Mouse (Mus musculus) gastrocnemius, postnatal 10 days (tissue): ENCODE data around the gene Lrcol1. TPM values are rescaled to one million over a fixed set of nuclear protein-coding genes. Genes with fewer than 3 reads are reported as not detected.

Experiments
- DNase-seq: peaks from one replicate; pipeline ENCODE4 v3.0.0; 2021; ENCODE audit warnings: mixed read lengths
- long read RNA-seq, 2 experiments: library from polyadenylated mRNA; stranded (forward); transcript quantifications; one replicate each; pipeline ENCODE4 v2.0.0; 2021
- total RNA-seq, 2 experiments: library from RNA; stranded (reverse); gene quantifications; 2 replicates each; pipeline ENCODE4 v1.2.3; 2021

Lrcol1 gene
- total RNA-seq = not detected
- long read RNA-seq, experiment 1 = 0 reads
- long read RNA-seq, experiment 2 = 0 reads

DNA sequence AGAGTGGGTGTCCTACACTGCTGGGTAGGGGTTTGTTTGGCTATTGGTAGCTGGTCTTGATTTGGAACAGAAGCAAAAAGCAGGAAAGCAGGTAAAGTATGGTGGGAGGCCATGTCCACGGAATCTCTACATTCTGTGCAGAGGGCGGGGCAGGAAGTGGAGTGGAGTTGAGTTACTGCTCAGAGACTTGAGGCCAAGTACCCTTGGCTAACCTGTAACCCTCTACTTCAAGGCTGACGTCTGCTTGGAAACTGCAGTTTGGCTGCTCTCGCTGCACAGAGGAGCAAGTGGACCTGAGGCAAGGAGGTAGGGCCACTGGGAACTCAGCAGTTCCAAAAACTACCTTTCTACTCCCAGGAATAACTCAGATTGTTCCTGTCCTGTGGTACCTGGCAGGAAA, at the start of gene Lrcol1:
Gene Lrcol1, plus strand, starts transcription at position 207 of the 400 bp plus-strand sequence.
- DNase-seq = no peak

DNA sequence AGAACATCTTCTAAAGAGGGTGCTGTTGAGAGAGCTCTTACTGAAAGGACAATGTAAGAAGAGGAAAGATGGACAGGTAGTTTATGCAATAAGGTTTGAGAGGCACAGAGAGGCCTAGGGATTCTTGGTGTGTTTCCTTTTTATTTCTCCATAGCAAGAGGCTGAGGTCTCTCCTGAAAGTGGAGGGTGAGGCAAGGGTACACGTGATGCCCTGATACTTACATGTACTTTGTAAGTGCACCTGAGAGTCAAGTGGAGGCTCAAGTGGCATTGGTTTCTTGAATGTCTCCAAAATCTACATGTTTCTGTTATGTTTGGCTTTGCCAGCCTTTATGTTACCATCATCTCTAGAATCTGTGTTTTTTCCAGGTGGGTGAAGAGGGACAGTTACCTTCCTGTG, 47.9 kb upstream of the Lrcol1 start:
- no peak for DNase-seq

DNA sequence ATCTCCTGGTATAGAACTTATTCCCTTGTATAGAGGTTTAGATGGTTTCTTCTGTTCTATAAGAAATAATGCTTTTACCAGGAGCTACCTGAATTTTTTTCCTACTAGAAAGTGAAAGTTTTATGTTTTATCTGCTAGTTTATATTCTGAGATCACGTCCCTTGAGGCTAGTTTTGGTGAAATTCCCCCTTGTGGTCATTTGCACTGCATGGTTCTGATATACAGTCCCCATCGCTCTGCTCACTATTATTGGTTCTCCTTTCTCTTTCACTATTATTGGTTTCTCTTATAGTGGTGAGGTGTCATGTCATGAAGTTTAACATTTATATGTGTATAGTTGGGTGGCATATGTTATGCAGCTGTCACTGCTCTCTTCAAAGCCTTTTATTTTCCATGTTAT, 43.9 kb upstream of the Lrcol1 start:
- no peak for DNase-seq

DNA sequence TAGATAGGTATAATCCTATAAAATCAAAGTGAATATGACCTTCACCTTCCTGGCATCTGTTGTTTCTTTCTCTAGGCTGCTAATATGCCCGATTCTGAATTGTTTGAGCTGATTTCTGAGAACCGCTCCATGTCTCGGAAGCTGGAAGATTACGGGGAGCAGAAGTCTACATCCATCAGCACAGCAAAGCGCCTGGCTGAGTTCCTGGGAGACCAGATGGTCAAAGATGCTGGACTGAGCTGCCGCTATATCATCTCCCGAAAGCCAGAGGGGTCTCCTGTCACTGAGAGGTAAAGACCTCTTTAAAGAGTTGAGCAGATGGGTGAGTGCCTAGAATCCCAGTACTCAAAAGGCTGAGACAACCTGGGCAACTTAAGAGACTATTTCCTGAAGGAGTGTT, 35.7 kb upstream of the Lrcol1 start:
- no peak for DNase-seq

DNA sequence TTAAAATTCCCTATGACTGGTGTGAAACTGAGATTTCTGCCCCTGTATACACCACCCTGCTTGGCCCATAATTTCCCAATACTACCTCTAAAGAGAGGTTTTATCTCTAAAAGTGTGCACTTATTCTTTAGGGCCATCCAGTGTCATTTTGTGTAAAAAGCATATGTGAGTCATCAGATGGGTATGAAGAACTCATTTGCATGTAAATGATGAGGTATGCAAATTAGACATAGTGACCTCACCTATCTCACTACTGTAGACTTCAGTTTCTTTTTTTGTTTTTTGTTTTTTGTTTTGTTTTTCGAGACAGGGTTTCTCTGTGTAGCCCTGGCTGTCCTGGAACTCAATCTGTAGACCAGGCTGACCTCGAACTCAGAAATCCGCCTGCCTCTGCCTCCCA, 31.4 kb upstream of the Lrcol1 start:
- DNase-seq = no peak

DNA sequence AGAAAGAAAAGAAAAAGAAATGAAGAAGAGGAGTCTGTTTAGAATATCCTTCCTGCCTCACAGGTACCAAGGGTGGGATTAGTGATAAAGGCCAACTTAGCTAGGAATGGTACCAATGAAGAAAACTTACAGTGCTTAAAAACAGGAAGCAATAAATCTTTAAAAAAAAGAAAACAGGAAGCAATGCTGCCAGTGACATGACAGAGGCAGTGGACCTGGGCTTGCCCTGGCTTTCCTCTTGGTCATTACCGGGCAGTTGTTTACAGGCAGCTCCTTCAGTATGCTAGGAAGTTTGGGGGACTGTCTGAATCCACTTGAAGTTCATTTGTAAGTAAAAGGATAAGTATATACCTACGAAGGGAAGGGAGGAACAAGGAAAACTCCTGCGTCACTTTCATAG, 14.0 kb upstream of the Lrcol1 start:
- DNase-seq = no peak

DNA sequence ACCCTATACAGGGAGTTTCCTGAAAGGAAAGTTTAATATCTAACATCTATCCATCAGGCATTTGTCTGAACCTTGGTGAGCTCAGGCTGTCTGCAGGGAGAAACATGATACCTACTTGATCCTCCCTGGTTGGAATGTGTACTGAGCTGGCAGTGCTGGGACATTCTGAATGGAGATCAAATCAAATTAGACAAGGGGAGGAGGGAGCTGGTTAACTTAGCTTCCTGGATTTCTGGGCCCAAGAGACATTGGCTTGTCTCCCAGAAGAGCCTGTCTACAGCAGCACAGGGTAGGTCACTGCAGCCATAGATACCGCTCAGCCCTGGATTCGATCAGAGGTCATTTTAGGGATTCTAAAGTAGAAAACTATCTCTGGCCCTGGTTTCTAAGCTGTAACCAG, 5.7 kb upstream of the Lrcol1 start:
- DNase-seq = no peak

DNA sequence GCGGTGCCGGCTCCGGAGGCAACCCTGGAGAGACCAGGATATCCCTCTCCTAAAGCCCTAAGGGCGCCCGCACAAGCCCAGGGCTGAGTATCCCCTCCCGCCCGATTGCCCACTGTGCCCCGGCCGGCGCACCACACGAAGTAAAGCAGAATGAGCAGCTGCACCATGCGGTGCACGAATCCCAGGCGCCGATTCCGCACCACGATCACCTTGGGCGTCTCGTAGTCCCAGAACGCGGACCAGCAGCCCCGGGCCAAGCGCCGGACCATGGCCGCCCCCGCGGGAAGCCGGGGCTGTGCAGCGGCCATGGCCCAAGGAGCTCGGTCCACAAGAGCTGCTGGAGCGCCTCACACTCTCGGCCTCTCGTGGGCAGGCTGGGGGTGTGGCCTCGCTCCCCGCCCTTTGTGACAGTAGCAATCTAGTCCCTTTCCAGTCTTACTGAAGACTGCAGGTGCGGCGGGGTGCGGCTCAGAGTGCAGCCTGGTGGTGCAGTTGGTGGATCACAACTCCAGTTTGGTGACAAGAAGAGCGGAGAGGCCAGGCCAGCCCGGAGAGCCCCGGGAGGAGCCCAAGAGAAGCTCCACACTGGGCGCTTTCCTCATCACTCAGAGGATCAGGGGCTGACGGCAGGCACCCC, 1.8 kb upstream of the Lrcol1 start, which contains the start of gene P2rx2:
Gene P2rx2, minus strand, starts transcription at position 565 of the 637 bp plus-strand sequence.
- peak; percentile 40 for DNase-seq

DNA sequence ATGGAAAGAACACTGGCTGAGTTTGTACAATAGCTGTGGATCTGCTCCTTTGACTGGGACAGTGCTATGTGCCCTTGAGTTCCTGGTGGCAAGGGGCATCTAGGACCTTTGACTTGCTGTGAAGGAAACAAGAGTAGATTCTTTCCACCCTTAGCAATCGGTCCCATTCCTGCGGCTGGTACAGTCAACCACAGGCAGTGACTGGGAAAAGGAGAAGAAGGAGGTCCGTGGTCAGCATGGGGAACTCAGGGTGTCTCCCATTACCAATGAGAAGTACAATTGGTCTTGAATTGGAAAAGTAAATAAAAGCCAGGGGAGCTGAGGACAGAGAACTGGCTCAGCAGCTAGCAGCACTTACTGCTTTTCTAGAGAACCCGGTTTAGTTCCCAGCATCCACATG, 1.0 kb downstream of the Lrcol1 start:
- DNase-seq = no peak

DNA sequence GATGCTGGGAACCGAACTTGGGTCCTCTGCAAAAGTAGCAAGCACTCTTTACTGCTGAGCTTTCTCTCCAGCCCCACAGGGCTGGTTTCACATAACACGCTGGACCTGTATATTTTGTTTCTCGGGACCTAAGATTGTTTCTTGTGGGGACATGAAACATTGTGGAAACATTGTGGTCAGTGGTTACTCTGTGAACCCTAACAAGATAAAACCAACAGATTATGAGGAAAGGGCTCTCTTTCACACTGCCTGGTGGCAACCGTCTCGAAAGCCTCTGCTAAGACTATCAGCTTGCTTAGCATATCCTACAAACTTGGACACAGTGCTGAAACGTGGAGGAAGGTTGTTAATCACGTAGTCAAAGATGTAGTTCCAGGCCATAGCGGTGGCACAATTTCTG, 2.5 kb downstream of the Lrcol1 start:
- DNase-seq = no peak

DNA sequence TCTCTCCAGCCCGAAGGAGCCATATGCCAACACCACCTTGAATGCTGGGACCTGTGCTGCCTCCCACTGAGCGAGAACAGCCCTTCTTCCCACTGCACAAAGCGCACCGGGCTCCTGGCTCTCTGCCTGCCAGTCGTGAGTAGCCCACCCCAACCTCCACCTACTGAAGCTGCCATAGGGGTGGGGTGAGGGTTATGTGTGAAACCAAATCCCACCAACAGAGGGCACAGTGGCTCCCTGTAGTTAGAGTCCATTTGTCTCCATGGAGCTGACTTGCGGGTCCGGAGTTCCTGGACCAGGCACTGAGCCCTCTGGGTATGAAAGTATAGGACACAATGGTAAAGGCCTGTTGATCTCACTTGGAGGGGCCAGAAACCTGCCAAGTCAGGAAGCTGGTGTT, 10.2 kb downstream of the Lrcol1 start:
- peak; percentile 38 for DNase-seq

DNA sequence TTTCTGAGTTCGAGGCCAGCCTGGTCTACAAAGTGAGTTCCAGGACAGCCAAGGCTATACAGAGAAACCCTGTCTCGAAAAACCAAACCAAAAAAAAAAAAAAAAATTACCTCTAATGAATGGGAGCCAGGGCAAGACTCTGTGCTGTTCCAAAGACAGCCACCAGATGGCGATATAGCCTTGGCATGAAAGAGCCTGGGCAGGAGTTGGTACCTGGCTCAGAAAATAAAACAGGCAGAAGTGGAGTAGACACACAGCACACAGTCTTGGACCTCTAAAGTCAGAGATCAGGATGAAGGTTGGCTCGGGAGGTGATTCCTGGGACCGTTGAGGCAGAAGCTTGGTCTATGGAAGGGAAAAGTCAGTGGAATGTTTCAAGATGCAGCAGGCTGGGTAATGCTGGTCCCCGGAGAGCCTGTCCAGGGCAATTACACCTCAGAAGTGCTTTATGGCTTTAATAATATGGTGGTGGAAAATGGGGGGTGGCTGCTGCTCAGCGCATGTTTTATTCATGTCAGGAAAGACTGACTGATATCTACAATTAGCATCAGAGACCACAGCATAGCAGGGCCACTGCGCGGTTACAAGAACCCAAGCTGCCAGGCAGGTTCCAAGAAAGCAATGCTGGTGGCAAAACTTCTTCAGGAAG, 13.1 kb downstream of the Lrcol1 start:
- peak; percentile 84 for DNase-seq

DNA sequence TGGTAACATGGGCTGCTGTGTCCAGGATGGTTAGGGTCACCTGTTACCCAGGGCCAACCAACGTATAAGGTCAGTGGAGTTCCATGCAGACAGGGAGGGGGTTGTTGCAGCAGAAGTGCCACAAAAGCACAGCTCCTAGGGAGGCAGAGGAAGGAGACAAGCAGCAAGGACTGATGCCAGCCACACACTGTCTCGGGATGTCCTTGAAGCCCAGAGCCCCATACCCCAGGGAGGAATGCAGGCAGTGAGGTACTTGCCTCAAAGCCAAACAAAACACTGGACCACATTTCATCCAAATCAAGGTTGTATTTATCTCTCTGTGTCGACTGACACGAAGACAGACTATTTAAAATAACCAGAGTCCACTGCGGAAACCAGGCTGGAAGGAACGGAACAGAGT, 16.9 kb downstream of the Lrcol1 start:
- no peak for DNase-seq

DNA sequence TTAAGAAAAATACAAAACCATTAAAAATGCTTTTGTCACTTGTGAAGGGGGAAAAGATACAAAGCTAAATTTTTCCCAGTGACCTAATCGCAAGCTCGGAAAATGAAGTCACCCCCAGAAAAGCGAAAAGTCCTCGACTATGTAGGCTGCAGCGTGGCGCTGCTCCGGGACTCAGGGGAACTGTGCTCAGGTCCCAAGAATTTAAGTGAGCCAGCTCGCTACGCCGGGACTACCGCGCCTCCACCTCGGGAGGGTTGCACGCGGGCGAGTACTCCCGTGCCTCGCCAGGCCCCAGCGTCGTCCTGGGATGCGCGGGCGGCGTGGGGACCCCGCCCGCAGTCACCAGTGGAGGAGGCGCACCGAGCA, 18.3 kb downstream of the Lrcol1 start:
- no peak for DNase-seq

DNA sequence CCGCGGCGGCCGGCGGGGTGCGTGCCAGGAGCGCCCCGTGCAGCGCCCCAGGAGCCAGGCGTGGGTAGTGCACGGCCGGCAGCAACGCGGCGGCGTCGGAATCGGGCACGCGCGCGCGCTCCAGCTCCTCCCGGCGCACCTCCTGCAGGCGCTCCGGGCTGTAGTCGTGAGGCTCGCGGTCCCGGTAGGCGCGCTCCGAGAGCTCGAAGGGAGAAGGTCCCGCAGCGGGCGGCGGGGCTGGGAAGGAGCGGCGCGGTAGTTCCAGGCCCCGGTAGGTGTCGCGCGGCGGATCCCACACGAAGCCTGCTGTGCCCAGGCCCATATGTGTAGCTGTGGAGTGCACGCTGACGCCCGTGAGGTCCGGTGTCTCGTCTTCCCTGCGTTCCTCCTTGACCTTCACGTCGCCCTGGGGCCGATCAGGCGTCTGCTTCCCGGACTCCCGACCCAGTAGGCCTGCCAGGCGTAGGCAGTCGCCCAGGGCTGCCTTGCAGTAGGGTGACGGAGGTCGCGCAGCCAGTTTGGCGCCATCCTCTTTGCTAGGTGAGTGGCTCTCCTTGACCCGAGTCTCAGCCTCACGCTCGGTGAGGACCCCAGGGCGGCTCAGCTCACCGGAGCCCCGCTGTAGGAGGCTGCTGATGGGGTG, 18.8 kb downstream of the Lrcol1 start:
- DNase-seq = peak; percentile 89

DNA sequence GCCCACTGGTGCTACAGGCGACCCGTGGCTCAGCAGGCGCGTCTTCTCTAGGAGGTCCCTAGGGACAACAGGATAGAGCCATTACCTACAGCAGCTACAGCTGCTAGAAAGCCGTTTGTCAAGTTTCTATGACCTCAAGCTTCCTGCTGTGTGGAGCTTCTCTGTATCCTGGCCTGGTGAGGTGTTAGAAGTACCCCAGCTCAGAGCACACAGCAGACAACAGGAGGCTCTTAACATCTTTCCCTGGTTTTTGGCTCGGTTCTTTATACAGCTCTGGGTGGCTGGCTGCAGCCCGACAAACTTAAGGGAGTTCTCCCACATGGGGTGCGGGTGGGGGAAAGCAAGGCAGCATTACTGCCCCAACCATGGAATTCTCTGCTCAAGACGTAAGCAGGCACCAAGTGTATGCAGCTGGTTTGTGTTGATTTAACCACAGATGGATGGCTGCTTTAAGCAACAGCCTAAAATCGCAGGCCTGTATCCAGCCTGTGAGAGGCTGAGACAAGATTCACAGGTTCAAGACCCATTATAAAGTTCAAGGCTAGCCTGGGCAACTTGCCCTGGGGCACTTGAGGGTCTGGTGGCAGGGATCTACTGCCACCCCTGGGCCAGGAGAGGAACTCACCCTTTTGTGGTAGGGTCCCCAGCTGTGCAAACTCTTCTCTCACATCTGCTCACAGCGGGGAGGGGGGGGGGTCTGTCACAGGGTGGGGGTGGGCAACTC, 19.5 kb downstream of the Lrcol1 start:
- DNase-seq = no peak

DNA sequence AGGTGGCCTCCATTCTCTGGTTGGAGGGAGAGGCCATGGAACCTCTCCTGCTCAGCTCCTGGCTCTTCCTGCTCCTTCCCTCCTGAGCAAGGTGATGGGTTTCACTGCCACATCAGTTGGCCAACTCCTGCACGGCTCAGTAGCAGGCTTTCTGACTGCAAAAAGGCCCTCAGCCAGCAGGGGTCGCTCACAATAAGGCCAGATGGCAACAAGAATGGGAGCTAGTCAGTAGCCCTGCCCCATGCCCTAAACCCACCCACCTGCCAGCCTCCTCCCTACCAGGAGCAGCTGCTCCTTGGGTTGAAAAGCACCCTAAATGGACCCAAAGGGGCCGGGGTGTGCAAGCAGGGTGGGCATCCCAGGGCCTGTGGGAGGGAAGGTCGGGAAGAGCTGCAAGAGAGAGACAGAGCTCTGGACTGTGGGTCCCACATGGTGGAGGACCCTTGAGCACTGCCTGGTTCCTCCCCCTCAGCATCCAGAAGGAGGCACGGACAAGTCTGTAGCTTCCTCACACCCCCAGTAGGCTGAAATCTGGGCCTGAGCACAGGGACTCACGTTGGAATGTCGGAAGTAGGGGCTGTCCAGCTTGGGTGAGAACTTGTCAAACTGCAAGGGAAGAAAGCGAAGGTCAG, 32.4 kb downstream of the Lrcol1 start:
- DNase-seq = peak; percentile 79

DNA sequence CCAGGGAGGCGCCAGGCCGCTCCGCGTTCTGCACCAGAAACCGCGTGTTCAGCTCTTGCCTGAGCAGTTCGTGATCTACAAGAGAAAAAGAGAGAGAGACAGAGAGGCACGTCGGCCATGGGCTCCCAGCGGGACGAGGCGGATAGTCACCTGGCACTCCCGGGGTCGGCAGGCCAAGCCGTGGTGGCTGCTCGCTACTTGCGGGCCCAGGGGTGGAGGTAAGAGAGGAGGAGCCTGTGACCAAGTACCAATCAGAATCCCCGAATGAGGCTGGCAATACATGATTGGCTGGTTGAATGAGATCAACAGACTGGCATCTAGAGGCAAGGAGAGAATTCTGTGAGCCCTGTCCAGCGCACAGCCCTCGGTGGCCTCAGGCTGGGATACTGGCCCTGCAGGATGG, 33.7 kb downstream of the Lrcol1 start:
- no peak for DNase-seq

DNA sequence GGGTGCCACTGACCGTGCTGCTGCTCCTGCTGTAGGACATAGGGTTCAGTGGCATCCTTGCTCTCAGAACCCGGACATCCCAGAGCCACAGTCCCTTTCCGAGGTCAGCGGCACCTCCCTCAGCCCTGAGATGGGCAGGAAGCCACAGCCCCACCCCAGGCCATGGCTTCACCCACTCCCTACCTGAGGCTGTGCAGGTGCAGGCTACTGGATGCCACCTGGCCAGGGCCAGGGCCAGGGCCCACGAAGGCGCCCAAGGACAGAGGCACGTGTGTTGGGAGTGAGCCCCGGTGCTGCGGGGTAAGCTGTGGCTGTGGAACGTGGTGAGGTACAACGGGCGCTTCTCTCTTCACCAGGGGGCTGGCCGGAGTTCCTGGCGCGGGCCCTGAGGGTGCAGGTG, 34.6 kb downstream of the Lrcol1 start:
- no peak for DNase-seq

DNA sequence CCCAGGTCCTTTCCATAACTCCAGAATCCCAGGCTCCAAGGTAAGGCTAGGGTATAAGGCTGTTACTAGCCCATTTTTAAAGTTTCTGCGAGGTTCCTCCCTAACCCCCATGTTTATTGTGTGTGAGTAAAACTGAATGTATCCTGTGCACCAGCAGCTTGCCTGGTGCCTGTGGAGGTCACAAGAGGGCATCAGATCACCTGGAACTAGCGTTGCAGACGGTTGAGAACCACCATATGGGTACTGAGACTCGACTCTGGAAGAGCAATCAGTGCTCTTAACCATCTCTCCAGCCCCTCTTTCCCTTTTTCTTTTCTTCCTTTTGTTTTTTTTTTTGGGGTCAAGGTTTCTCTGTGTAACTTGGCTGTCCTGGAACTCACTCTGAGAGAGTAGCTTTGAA, 35.3 kb downstream of the Lrcol1 start:
- DNase-seq = no peak

DNA sequence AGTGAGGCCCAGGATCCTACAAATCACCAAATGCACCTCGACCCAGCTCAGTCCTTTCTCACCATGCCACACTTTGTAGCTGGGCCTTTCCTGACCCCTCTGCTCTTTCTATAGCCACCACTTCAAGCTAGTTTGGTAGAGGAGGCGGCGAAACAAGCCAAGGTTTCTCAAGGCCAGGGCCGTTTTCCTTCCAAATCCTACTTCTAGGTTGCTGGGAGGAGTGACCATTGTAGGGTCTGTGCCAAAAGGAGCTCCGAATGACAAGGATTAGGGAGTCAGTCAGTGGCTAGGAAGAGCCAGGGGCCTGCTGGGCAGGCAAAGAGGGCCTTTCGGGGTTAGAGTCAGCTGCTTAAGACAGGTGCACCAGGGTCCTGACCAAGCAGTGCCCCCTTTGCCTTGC, 40.0 kb downstream of the Lrcol1 start:
- no peak for DNase-seq

DNA sequence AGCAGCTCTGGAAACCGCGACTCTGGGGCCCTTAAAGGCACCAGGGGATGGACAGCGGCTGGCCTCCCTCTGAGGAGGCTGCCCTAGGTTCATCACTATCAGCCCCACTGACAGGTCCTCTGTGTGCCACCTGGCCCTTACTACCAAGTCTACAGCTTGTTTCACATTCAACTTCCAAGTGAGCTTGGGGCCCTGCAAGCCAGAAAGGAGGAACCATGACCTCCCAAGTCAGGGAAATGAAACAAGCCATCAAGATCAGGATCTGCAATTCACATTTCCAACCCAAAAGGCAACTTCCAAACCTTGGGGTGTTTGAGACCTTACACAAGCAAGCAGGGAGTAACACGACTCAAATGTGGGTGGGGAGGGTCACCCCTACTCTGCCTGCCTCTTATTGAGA, 40.7 kb downstream of the Lrcol1 start:
- DNase-seq = no peak
